Mouse (Mus musculus): ENCODE results near the gene Pakap. TPM values are rescaled to one million over a fixed set of nuclear protein-coding genes. Genes with fewer than 3 reads are reported as not detected.
A peak's percentile ranks its signal among the peaks of the same experiment; 100 is the strongest.

Pakap gene
- polyA plus RNA-seq, 1 experiment from 2014 or later: 12.7 TPM

GRCm38 (mm10) chr4:57650994-57651393 lies 83.0 kb downstream of the Pakap start:
- ATAC-seq: no peak

GRCm38 (mm10) chr4:57651547-57651946 lies 83.6 kb downstream of the Pakap start:
- Histone ChIP-seq H3K27me3 (ENCODE audit: control insufficient read depth, insufficient read depth, low read depth, low read length) (no peaks in the 10 kb centered on the region), H3K36me3 (ENCODE audit: control insufficient read depth, insufficient read depth, low read length) (peaks cover 4% of the 10 kb centered on the region; the same call in 1 of the 2 replicates), H3K27ac (ENCODE audit: low read length) (no peak overlapping the region), H3K4me1 (ENCODE audit: control insufficient read depth, insufficient read depth, low read length) (no peaks in the 10 kb centered on the region), H3K4me3 (ENCODE audit: low read depth, low read length) (no peak overlapping the region), H3K4me2 (ENCODE audit: low read length) (no peak overlapping the region), H3K9me3 (replicated peaks; ENCODE audit: control insufficient read depth, low read length, poor library complexity, severe bottlenecking) (no peaks in the 10 kb centered on the region), H3K9ac (ENCODE audit: low read depth, low read length) (no peak overlapping the region)
- WGBS: 89% methylated on average over 8 of the region's 8 CpGs
- ATAC-seq: no peak

More at GRCm38 (mm10) chr4:57650994-57651393, 83.0 kb downstream of the Pakap start:
- Histone ChIP-seq H3K9ac (ENCODE audit: low read depth, low read length) (no peak overlapping the region), H3K4me3 (ENCODE audit: low read depth, low read length) (no peak overlapping the region), H3K27ac (ENCODE audit: low read length) (no peak overlapping the region), H3K9me3 (replicated peaks; ENCODE audit: control insufficient read depth, low read length, poor library complexity, severe bottlenecking) (no peaks in the 10 kb centered on the region), H3K27me3 (ENCODE audit: control insufficient read depth, insufficient read depth, low read depth, low read length) (no peaks in the 10 kb centered on the region), H3K4me1 (ENCODE audit: control insufficient read depth, insufficient read depth, low read length) (no peaks in the 10 kb centered on the region), H3K4me2 (ENCODE audit: low read length) (no peak overlapping the region), H3K36me3 (ENCODE audit: control insufficient read depth, insufficient read depth, low read length) (peaks cover 4% of the 10 kb centered on the region; the same call in 1 of the 2 replicates)
- 77% methylated on average over 1 of the region's 1 CpGs for WGBS

DNA sequence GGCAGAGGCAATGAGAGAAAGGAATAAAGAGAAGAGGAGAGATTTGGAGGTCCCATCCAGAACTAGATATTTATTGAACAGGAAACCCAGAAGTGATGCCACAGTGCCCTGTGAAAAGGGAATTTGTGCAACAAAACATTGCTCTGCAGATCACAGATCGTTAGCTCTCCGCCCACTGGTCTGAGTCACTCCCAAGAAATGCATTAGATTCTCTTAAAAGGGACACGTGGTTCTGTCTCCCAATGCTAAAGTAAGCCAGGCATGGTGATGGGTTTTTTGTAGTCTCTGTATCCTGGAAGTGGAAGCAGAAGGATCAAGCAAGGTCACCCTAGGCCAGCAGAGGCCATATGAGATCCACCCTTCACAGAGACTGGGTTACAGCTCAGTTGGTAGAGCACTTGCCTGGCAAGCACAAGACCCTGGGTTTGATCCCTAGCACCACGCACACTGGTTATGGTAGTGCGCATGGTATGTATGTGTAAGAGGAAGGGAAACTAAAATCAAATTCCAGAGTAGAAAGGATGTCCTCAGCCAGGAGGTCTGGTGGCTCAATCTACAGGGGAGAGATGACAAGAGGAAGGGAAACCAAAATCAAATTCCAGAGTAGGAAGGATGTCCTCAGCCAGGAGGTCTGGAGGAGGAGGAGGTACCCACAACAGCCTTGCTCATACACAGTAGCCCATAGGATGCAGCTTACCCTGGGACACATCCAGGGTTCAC lies 84.4 kb downstream of the Pakap start:
- H3K4me3 ChIP-seq (ENCODE audit: low read depth, low read length): no peak overlapping the region
- 84% methylated on average over 5 of the region's 5 CpGs for WGBS
- no peaks in the 10 kb centered on the region for H3K9me3 ChIP-seq (replicated peaks; ENCODE audit: control insufficient read depth, low read length, poor library complexity, severe bottlenecking)
- H3K9ac ChIP-seq (ENCODE audit: low read depth, low read length): no peak overlapping the region
- H3K27ac ChIP-seq (ENCODE audit: low read length): no peak overlapping the region
- ATAC-seq: no peak
- H3K4me1 ChIP-seq (ENCODE audit: control insufficient read depth, insufficient read depth, low read length): no peaks in the 10 kb centered on the region
- no peak overlapping the region for H3K4me2 ChIP-seq (ENCODE audit: low read length)
- peaks cover 4% of the 10 kb centered on the region; the same call in 1 of the 2 replicates for H3K36me3 ChIP-seq (ENCODE audit: control insufficient read depth, insufficient read depth, low read length)
- no peaks in the 10 kb centered on the region for H3K27me3 ChIP-seq (ENCODE audit: control insufficient read depth, insufficient read depth, low read depth, low read length)

DNA sequence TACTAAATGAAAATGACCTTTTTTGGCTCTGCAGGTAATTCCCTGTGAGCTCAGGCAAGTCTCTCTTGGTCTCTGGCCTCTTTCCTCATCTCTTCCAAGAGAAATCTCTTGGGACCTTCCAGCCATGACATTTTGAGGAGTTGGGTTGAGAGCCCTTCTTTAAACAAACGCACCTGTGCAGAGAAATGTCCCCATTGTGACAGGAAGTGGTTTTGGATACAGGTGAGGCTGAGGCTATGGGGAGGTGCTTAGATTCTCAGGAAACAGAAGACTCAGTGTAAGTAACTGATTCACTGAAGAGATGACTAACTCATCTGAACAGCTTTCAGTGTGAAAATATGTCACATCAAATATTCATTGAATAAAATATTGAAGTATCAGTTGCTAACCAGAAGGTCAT lies 88.0 kb downstream of the Pakap start:
- H3K27ac ChIP-seq (ENCODE audit: low read length): no peak overlapping the region
- H3K4me3 ChIP-seq (ENCODE audit: low read depth, low read length): no peak overlapping the region
- peaks cover 15% of the 10 kb centered on the region for H3K4me1 ChIP-seq (ENCODE audit: control insufficient read depth, insufficient read depth, low read length)
- H3K36me3 ChIP-seq (ENCODE audit: control insufficient read depth, insufficient read depth, low read length): no peaks in the 10 kb centered on the region; the same call in 1 of the 2 replicates
- H3K27me3 ChIP-seq (ENCODE audit: control insufficient read depth, insufficient read depth, low read depth, low read length): no peaks in the 10 kb centered on the region
- ATAC-seq: no peak
- WGBS: 84% methylated on average over 1 of the region's 1 CpGs
- H3K4me2 ChIP-seq (ENCODE audit: low read length): no peak overlapping the region
- H3K9me3 ChIP-seq (replicated peaks; ENCODE audit: control insufficient read depth, low read length, poor library complexity, severe bottlenecking): no peaks in the 10 kb centered on the region
- H3K9ac ChIP-seq (ENCODE audit: low read depth, low read length): no peak overlapping the region

DNA sequence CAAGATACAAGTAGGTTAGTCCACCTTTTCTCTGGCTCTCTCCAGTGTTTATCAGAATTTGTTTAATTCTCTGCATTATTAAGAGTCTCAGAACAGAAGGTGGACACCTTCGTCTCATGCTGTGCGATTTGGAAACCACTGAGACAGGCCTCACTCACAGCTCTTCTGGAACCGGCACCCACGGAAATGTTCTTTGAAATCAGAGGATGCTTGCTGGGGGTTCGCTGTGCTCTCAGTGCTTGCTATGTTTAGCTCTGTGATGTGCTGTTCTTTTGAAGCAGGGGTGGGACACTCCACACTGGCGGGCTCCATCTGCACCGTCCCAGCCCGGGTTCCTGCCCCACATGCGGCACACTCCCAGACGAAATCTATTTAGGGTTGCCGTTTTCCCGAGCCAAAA lies 88.4 kb downstream of the Pakap start:
- Histone ChIP-seq H3K9me3 (replicated peaks; ENCODE audit: control insufficient read depth, low read length, poor library complexity, severe bottlenecking) (no peaks in the 10 kb centered on the region), H3K4me2 (ENCODE audit: low read length) (no peak overlapping the region), H3K27ac (ENCODE audit: low read length) (no peak overlapping the region), H3K9ac (ENCODE audit: low read depth, low read length) (no peak overlapping the region), H3K27me3 (ENCODE audit: control insufficient read depth, insufficient read depth, low read depth, low read length) (no peaks in the 10 kb centered on the region), H3K4me3 (ENCODE audit: low read depth, low read length) (no peak overlapping the region), H3K36me3 (ENCODE audit: control insufficient read depth, insufficient read depth, low read length) (no peaks in the 10 kb centered on the region; the same call in 1 of the 2 replicates), H3K4me1 (ENCODE audit: control insufficient read depth, insufficient read depth, low read length) (peaks cover 15% of the 10 kb centered on the region)
- no peak for ATAC-seq
- whole genome bisulfite sequencing: 96% methylated on average over 12 of the region's 12 CpGs

GRCm38 (mm10) chr4:57656861-57657260 lies 88.9 kb downstream of the Pakap start:
- Histone ChIP-seq H3K27ac (ENCODE audit: low read length) (no peak overlapping the region), H3K4me1 (ENCODE audit: control insufficient read depth, insufficient read depth, low read length) (peaks cover 15% of the 10 kb centered on the region)
- no peak for ATAC-seq

DNA sequence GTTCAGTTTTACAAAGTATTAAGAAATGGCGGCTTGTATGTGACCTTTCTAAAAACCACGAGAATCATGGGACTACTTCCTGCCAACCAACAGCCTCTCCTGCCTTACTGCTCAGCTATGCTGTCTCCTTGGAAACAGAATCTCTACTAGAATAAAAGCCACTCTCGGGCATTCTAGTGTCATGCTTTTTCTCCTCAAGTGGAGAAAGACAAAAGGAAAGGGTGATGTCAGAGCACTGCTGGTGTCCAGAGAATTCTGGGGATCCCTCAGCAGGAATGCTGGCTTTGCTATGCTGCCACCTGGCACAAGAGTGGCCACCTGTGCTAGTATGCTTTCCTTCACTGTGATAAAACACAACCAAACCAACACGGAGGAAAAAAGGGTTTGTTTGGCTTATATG lies 92.5 kb downstream of the Pakap start:
- peak; percentile 89 for ATAC-seq
- H3K9ac ChIP-seq (ENCODE audit: low read depth, low read length): no peak overlapping the region

More at GRCm38 (mm10) chr4:57656861-57657260, 88.9 kb downstream of the Pakap start:
- Histone ChIP-seq H3K4me2 (ENCODE audit: low read length) (no peak overlapping the region), H3K36me3 (ENCODE audit: control insufficient read depth, insufficient read depth, low read length) (no peaks in the 10 kb centered on the region; the same call in 1 of the 2 replicates), H3K9me3 (replicated peaks; ENCODE audit: control insufficient read depth, low read length, poor library complexity, severe bottlenecking) (no peaks in the 10 kb centered on the region), H3K4me3 (ENCODE audit: low read depth, low read length) (no peak overlapping the region), H3K27me3 (ENCODE audit: control insufficient read depth, insufficient read depth, low read depth, low read length) (no peaks in the 10 kb centered on the region), H3K9ac (ENCODE audit: low read depth, low read length) (no peak overlapping the region)
- WGBS: 89% methylated on average over 3 of the region's 3 CpGs

GRCm38 (mm10) chr4:57666101-57666500 lies 98.1 kb downstream of the Pakap start:
- 86% methylated on average over 3 of the region's 3 CpGs for WGBS
- H3K4me1 ChIP-seq (ENCODE audit: control insufficient read depth, insufficient read depth, low read length): no peaks in the 10 kb centered on the region
- H3K36me3 ChIP-seq (ENCODE audit: control insufficient read depth, insufficient read depth, low read length): no peaks in the 10 kb centered on the region
- no peaks in the 10 kb centered on the region for H3K9me3 ChIP-seq (replicated peaks; ENCODE audit: control insufficient read depth, low read length, poor library complexity, severe bottlenecking)
- no peak overlapping the region for H3K27ac ChIP-seq (ENCODE audit: low read length)
- H3K27me3 ChIP-seq (ENCODE audit: control insufficient read depth, insufficient read depth, low read depth, low read length): no peaks in the 10 kb centered on the region
- H3K4me3 ChIP-seq (ENCODE audit: low read depth, low read length): no peak overlapping the region
- ATAC-seq: no peak
- no peak overlapping the region for H3K9ac ChIP-seq (ENCODE audit: low read depth, low read length)
- H3K4me2 ChIP-seq (ENCODE audit: low read length): no peak overlapping the region

More for the DNA sequence above, 92.5 kb downstream of the Pakap start:
- H3K9me3 ChIP-seq (replicated peaks; ENCODE audit: control insufficient read depth, low read length, poor library complexity, severe bottlenecking): no peaks in the 10 kb centered on the region
- H3K27me3 ChIP-seq (ENCODE audit: control insufficient read depth, insufficient read depth, low read depth, low read length): no peaks in the 10 kb centered on the region
- H3K4me3 ChIP-seq (ENCODE audit: low read depth, low read length): no peak overlapping the region
- H3K4me1 ChIP-seq (ENCODE audit: control insufficient read depth, insufficient read depth, low read length): peaks cover 15% of the 10 kb centered on the region
- no peaks in the 10 kb centered on the region for H3K36me3 ChIP-seq (ENCODE audit: control insufficient read depth, insufficient read depth, low read length)
- H3K27ac ChIP-seq (ENCODE audit: low read length): peak overlapping the region; percentile 69
- 1% methylated on average over 4 of the region's 4 CpGs for WGBS
- H3K4me2 ChIP-seq (ENCODE audit: low read length): peak overlapping the region; percentile 21; the same call in 1 of the 2 replicates

DNA sequence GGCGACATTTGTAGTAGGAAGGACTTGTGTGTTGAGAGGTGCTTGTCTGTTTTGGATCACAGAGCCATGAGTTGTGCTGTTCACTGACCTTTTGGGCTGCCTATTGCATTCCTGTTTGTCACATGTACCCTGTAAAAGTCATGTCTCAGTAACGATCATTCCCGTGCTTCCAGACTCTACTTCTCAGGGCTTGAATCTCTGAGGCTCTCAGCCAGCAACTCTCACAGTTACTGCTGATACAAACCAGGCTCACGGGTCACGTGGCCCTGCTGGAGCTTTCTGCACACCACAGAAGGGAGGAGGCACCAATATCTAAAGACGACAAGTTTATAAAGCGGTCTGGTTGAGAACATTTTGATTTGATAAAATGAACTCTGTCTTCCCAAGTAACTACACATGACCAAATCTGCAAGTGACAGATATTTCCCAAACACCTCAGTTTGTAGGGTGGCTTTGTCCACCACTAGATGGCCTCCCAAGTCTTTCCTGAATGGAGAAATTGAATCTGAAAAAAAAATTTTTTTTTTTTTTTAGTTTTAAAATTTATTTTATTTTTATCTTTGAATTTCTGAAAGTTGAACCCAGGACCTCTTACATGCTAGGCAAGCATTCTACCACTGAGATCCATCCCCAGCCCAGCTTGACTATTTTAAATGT lies 103.0 kb downstream of the Pakap start:
- ATAC-seq: no peak
- Histone ChIP-seq H3K4me3 (ENCODE audit: low read depth, low read length) (no peak overlapping the region), H3K27ac (ENCODE audit: low read length) (no peak overlapping the region), H3K36me3 (ENCODE audit: control insufficient read depth, insufficient read depth, low read length) (no peaks in the 10 kb centered on the region), H3K9ac (ENCODE audit: low read depth, low read length) (no peak overlapping the region), H3K27me3 (ENCODE audit: control insufficient read depth, insufficient read depth, low read depth, low read length) (no peaks in the 10 kb centered on the region), H3K4me1 (ENCODE audit: control insufficient read depth, insufficient read depth, low read length) (no peaks in the 10 kb centered on the region), H3K4me2 (ENCODE audit: low read length) (no peak overlapping the region), H3K9me3 (replicated peaks; ENCODE audit: control insufficient read depth, low read length, poor library complexity, severe bottlenecking) (no peaks in the 10 kb centered on the region)
- 74% methylated on average over 7 of the region's 7 CpGs for WGBS
